Mouse (Mus musculus): ENCODE results near the gene 1110032A03Rik.

The 1110032A03Rik gene

DNA sequence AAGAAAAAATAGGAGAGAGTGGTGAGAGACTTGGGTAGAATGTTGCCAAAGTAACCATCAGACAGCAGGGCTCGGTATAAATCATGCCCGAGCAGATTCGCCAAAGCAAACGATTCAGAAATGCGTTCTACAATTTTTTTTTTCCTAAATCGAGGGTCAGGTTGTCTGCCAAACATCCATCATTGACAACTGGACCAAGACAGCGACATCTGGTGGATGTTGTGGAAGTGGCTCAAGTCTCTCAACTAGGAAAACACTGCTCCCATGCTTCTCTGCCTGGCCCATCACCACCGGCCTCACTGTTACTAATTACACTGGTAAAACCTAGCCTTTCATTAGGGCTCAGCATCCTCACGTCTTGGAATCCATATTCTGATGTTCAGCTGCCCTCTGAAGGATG, 40.3 kb downstream of the 1110032A03Rik start:
- DNase-seq (ENCODE audit: low read depth, low spot score), result peak; percentile 78

DNA sequence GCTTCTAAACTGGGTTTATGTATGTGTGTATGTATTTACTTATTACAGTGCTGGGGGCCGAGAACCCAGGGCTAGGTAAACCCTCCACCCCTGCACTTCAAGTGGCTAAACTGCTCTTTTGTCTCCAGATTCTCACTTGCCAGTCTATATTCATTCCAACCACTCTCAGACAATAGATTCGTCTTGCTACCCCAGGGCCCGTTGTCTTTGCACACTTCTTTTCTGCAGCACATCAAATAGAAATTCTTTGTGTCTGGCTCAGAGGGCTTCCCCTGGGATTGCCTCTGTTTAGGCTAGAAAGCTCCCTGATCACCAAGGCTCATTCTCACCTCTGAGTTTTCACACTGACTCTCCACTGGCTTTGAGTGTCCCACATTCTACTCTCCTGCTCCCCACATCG, 42.8 kb downstream of the 1110032A03Rik start:
- peak; percentile 43 for DNase-seq (ENCODE audit: low read depth, low spot score)

DNA sequence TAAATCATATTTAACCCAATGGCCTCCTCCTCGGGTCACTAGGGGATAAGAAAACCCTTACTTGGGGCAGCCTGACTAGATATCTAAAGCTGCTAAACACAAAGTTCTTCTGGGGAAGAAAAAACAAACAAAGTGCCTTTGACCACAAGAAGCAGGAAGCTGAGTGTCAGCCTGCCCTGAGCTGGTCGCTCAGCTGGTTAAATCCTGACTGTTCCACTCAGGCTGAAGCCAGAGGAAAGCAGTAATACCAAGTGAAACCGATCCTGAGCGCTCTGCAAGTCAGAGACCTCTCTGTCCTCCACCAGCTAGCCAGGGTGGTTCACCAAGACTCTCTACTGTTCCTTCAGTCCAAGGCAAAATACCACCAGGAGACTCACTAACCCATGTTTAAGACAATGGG, 45.7 kb downstream of the 1110032A03Rik start:
- peak; percentile 56 for DNase-seq (ENCODE audit: low read depth, low spot score)

DNA sequence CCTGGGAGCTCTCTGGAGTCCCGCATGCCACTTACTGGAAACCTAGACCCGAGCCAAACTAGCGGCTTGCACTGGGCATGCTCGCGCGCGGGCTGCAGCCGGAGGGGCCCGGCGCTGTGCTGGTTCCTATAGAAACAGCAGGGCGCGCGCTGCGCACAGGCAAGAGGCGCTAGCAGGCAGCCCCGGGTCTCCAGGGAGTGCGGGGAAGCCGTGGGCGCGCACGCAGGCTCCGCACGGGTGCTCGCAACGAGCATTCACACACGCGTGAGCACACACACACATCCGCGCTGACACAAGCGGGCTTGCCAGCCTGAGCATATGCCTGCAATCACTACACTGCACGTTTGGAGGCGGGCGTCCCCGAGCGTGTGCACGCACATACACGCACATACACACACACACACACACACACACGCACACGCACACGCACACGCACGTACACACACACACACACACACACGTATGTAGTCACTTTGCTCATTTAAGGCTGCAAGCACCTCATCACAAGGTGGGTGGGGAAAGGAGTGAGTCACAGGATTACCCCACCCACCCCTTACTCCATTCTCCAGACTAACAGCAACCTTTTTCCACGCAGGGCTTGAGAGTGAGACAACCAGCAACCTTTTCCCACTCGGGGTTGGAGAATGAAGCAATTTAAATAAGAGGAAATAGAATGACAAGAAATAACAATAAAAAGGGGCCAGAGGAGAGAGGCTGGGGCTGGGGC, 47.2 kb downstream of the 1110032A03Rik start:
- DNase-seq (ENCODE audit: low read depth, low spot score), result peak; percentile 93

DNA sequence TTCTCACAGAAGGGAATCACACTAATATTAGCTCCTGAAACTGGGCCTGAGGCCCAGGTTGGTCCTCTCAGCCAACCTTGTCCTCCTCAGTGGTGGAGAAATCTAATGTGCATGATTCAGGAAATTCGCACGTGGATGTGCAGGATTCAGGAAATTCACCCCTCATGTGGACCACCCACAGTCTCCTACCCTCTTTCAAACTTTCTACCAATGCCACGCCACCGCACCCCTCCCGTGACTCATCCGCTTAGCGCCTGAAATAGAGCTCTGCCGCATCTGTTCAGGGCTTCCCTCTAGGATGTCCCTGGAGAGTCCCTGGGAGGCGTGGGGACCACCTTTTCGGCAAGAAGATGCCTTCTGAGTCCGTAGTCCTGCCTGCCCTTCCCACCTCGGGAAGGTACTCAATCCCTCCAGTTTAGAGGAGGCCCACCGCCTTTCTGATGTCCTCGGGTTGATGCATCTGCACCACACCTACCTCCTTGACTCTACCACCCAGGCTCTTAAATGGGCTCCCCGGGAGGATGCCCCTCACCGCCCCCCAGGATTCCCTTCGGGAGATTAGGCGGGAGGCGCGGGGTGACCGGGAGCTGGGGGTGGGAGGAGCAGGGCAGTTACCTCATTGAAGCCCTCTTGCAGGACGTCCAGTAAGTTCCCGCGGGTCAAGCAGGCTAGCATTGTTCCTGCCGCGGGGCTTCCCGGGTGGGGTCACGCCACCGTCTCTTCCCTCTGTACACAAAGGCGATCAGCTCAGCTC, 48.0 kb downstream of the 1110032A03Rik start:
- DNase-seq (ENCODE audit: low read depth, low spot score), result peak; percentile 64

DNA sequence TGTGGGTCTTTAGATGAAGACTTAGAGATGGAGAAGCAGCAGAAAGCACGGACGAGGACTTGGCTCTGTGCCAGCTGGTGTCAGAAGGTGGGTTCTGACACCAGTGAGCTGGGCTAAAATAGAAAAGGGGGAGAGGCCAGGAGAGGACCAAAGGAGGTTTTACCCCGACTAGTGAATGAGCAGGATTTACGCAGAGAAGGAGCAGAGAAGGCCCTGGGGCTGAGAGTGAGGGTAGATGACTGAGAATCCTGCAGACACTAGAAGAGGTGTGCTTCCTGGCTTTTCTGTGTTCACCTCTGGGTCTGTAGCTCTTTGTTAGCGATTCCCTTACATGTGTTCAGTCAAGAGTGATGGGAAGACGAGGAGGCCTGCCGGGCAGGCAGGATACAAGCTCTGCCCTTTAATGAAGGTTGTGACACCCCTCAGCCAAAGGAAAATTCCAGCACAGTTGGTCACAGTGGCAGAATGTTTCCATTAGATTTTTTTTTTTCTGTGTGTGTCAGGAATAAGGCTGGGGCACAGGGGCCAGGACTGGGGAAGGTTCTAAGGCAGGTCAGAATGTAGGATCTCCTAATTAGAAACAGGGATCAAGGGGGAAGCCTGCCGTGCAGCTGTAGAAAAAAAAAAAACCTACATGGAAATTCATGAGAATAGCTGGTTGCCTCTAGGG, 49.3 kb downstream of the 1110032A03Rik start:
- DNase-seq (ENCODE audit: low read depth, low spot score), result no peak

DNA sequence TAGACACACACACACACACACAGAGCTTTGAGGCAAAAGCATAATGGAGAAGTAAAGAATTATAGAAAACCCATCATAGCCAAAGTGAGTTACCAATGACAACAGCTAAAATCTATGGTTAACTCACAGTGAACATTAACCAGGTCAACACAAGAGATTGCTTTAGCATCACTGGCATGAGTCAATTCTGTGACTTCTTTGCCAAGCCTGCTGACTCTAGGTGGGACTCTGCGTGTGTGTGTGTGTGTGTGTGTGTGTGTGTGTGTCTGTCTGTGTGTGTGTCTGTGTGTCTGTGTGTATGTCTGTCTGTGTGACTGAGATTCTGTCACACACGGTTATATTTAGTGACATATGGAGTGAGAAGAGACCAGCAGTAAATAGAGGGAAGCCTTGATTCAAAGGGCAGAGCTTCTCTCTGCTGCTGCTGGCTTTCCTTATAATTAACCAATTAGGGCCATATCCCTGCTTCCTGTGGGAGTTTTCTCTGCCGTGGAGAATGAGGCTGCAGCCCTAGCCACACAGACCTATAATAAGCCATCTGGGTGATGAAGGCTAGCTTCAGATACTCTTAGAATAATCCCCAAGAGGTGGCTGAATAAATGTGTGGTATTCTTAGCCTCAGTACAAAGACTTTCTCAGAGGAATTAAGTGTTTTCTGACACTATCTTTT, 50.5 kb downstream of the 1110032A03Rik start:
- DNase-seq (ENCODE audit: low read depth, low spot score), result no peak

DNA sequence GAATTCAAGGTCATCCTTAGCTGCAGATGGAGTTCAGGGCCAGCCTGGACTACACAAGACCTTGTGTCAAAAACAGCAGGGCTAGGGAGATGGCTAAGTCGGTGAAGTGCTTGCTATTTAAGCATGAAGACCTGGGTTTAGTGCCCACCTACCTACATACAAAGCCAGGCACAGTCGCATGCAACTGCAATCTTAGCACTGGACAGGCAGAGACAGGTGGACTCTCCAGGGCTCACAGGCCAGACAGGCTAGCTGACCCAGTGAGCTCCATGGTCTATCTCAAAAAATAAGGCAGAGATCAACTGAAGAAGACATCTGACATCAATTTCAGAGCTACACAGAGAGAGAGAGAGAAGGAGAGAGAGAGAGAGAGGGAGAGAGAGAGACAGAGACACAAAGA, 51.2 kb downstream of the 1110032A03Rik start:
- DNase-seq (ENCODE audit: low read depth, low spot score), result no peak

DNA sequence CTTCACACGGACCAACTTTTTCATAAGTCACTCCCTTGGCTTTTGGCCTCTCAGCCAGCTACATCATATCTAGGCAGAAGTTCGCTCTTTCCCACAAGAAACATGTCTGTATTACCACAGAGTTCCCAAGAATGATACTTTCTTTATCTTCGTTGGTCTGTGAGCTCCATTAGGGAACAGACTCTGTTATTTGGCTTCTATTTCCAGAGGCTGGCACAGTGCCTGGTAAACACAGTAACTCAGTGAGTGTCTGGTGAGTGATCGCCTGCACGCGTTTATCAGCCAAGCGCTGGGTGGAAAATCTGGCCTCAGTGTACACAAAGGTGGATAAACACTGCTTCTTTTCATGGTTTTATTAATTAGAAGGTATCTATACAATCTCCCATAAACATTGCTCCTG, 51.9 kb downstream of the 1110032A03Rik start:
- DNase-seq (ENCODE audit: low read depth, low spot score), result no peak

DNA sequence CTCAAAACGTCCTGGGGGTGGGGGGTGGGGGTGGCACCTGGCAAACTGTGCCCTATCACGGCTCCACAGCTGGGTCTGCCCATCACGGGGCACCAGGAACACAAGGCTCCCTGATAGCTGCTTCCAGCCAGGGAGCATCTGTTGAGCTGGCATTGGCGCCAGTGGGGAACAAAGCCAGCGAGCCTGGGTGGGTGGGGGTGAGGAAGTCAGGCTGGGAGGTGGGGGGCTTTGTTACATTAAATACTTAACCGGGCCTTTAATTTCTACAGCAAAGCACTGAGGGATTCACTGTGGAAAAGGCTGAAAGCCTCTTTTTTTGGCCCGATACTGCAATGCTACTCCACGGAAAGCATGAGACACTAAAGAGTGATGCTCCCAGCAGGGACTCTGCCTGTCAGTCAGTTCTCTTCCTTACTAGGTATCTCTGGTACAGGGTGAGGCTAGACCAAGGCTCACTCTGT, 52.8 kb downstream of the 1110032A03Rik start:
- no peak for DNase-seq (ENCODE audit: low read depth, low spot score)

DNA sequence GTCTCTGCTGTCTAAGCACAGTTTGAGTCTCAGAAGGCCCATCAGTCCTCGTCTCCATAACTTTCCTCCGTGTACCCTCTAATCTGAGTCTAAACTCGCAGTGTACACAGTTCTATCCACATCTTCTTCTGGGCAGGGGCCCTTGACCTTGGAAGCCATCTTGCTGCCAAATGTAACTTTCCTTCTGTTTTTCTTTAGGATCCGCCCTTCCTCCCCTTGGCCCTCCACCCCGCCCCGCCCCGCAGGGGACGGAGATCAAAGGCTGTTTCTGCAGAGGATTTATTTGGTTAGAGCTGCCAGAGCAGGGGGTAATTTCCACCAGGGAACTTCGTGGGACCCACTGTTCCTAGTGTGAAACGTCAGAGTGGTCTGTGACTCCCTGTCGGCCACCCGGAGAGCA, 54.3 kb downstream of the 1110032A03Rik start:
- peak; percentile 67 for DNase-seq (ENCODE audit: low read depth, low spot score)

DNA sequence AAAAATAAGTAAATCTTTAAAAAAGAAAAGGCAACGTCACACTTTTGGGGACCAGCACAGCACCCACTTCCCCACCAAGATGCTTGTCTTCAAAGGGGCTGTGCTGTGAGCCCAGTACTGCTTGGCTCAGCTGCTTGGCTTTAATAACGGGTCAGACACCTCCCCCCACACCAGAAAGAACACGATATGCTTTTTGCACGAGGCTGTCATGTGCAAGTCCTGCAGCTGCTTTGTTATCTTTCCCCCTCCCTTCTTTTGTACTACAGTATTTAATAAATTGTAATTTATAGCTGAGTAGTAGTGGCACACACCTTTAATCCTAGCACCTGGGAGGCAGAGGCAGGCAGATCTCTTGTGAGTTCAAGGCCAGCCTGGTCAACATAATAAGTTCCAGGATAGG, 56.4 kb downstream of the 1110032A03Rik start:
- no peak for DNase-seq (ENCODE audit: low read depth, low spot score)

DNA sequence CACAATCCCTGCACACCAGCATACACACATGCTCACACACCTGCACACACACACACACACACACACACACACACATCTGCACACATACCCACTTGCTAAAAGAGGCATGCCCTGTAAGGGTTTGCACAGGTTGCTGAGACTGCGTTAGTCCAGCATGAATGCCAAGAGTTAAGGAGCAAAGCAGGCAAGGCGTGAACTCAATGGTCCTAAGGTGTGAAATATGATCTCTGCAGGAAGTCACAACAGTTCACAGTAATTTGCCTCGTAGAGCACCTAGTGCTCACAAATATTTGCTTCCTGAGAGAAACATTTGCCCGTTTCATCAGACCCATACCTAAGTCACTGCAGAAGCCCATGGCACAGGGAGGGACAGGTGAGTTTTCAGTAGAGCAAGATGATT, 61.1 kb downstream of the 1110032A03Rik start:
- DNase-seq (ENCODE audit: low read depth, low spot score), result no peak
